Mouse (Mus musculus): Measurements from ENCODE around the gene Actn1. TPM values are rescaled to one million over a fixed set of nuclear protein-coding genes. Genes with fewer than 3 reads are reported as not detected.

The Actn1 gene
- 117 and 139 TPM in 2 replicates for polyA plus RNA-seq (2012; ENCODE audit: low replicate concordance)

DNA sequence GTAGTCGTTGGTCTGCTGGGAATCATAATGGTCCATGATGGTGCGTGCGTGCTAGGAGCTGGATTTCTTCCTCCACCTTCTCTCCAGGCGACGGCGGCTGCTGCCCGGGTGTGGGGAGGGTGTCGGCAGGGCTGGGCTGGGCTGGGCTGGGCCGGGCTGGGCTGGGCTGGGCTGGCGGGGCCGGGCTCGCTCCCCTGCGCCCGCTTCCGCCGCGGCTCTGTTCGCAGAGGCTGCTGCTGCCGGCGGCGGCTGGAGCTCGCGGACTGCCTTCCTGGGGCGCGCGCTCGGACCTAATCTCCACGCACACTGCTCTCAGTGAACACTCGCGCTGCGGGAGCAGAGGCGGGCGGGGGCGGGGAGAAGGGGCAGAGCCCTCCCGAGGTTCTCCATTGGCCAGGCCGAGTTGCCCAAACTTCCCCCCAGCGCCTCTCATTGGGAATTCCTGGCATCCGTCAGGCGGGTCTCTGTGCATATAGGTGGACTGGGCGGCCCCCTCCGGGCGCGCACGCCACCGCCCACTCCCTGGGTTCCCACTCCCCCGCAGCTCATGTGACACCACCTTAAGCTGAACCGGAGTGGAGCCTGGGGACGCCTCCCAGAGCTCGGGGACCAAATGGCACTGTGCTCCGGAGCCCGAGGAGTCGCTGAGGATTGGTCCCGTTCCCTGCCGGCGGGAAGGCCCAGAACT lies at the start of gene Actn1:
Actn1 (minus strand) TSS at position 316 of the 688 bp plus-strand sequence.

Other genes with a start within 250 kb of the Actn1 start
- 1,241 and 2,354 TPM in 2 replicates for gene Zfp36l1, start 147.4 kb downstream of the Actn1 start, polyA plus RNA-seq (2012; ENCODE audit: low replicate concordance)
- gene Dcaf5, start 176.2 kb upstream of the Actn1 start, polyA plus RNA-seq (2012; ENCODE audit: low replicate concordance), result 24.3 and 25.0 TPM in 2 replicates
- 3.1 and 6.6 TPM in 2 replicates for gene Exd2, start 202.7 kb upstream of the Actn1 start, polyA plus RNA-seq (2012; ENCODE audit: low replicate concordance)

Data from hematopoietic multipotent progenitor cell, adult 10-12 weeks (in vitro differentiated cells).